Mouse (Mus musculus) thymus, adult 2 months (tissue): Measurements from ENCODE around the gene Olfr1513. TPM values are rescaled to one million over a fixed set of nuclear protein-coding genes. Genes with fewer than 3 reads are reported as not detected.
A peak's percentile ranks its signal among the peaks of the same experiment; 100 is the strongest.

Experiments
- DNase-seq: peaks from one replicate; pipeline ENCODE4 v3.0.0; 2021
- H3K27ac ChIP-seq: fragments of 200-500 bp; 2 replicates; pipeline ENCODE4 v1.5.1; 2012; ENCODE audit warnings: low read length, control low read depth; ENCODE audit not compliant: control insufficient read depth, insufficient read depth
- H3K27me3 ChIP-seq: fragments of 200-500 bp; 2 replicates; pipeline ENCODE4 v1.6.1; 2012; ENCODE audit warnings: mild to moderate bottlenecking, low read length, moderate library complexity, mixed read lengths; ENCODE audit not compliant: control insufficient read depth, insufficient read depth
- H3K36me3 ChIP-seq: fragments of 200-500 bp; 2 replicates; pipeline ENCODE4 v1.6.1; 2012; ENCODE audit warnings: mild to moderate bottlenecking, low read length, moderate library complexity; ENCODE audit not compliant: control insufficient read depth, insufficient read depth
- H3K4me1 ChIP-seq: fragments of 200-500 bp; replicated peaks from 2 replicates; pipeline ENCODE4 v1.6.1; 2012; ENCODE audit warnings: low read length; ENCODE audit not compliant: control insufficient read depth, insufficient read depth
- H3K4me3 ChIP-seq: fragments of 200-500 bp; 2 replicates; pipeline ENCODE4 v1.5.1; 2012; ENCODE audit warnings: mild to moderate bottlenecking, low read length, control low read depth, moderate library complexity; ENCODE audit not compliant: control insufficient read depth, insufficient read depth
- CTCF ChIP-seq: fragments of 200-500 bp; IDR thresholded peaks from 2 replicates; pipeline ENCODE4 v1.5.1; 2012; ENCODE audit warnings: mild to moderate bottlenecking, control low read depth, low read length, moderate library complexity, borderline replicate concordance; ENCODE audit not compliant: control insufficient read depth, poor library complexity, insufficient read depth; ENCODE audit errors: extremely low read depth
- POLR2A ChIP-seq: fragments of 200-500 bp; IDR thresholded peaks from 2 replicates; pipeline ENCODE4 v1.6.1; 2012; ENCODE audit warnings: mild to moderate bottlenecking, low read length, control low read depth, moderate library complexity; ENCODE audit not compliant: control insufficient read depth, poor library complexity, insufficient read depth; ENCODE audit errors: extremely low read depth
- WGBS: fragments of 180-500 bp; shearing (Covaris S2); methylation state at CpG from one replicate; pipeline ENCODE4 v1.1.7; 2018; 5-methylcytosine and 5-hydroxymethylcytosine counted together
- polyA plus RNA-seq: library from polyadenylated mRNA; depleted of rRNA; stranded (reverse); fragments of >200 nt; gene quantifications from 2 replicates; pipeline ENCODE4 v1.2.3, GENCODE M21; 2012

Gene Olfr1513
- polyA plus RNA-seq, 1 experiment = not detected

DNA sequence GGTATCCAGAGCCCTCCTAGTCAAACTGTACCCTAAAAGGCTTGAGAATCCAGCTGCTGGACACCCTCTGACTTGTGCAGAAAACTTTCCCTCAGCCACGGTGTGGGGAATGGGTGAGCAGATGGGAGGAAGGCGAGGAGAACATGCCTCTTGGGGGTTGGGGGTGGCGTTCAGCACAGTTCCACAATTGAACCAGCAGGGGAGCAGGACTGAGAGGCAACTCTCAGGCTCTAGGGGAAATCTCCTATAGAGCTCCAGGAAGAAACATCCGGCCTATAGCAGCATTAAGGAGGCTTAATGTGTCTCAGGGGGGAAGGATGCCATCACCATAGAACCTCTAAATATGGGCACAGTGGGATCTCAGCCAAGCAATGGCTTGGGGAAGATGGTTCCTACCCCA lies 30.3 kb downstream of the Olfr1513 start:
- WGBS = 45% methylated on average over 4 of the region's 4 CpGs
- no peak for TF ChIP-seq CTCF
- TF ChIP-seq POLR2A = no peak
- no peaks in the 10 kb centered on the region for H3K4me1 ChIP-seq
- H3K27ac ChIP-seq = no peak overlapping the region
- H3K36me3 ChIP-seq = no peaks in the 10 kb centered on the region
- no peak overlapping the region for H3K4me3 ChIP-seq
- DNase-seq = no peak
- peaks cover 9% of the 10 kb centered on the region for H3K27me3 ChIP-seq

DNA sequence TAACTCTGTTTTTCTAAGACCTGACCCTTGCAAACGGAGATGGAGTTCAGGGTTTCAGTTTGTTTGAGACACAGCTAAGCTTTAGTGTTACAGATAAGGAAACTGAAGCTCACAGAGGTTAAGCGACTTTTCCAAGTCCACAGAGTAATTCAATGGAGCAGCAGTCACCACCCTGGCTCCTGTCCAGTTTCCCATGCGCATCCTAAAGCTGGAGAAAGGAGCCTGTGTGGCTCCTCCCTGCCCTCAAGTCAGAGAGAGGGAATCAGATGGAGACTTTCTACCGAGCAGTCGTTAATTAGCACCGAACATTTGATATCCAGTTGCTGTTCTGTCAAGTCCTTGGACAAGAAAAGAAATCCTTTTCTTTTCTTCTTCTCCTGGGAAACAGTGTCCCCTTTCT lies 36.8 kb downstream of the Olfr1513 start:
- Histone ChIP-seq H3K27ac (no peak overlapping the region), H3K27me3 (no peaks in the 10 kb centered on the region), H3K4me1 (peaks cover 19% of the 10 kb centered on the region), H3K4me3 (no peak overlapping the region), H3K36me3 (no peaks in the 10 kb centered on the region)
- 92% methylated on average over 6 of the region's 6 CpGs for WGBS
- TF ChIP-seq CTCF (no peak), POLR2A (no peak)
- DNase-seq = no peak

DNA sequence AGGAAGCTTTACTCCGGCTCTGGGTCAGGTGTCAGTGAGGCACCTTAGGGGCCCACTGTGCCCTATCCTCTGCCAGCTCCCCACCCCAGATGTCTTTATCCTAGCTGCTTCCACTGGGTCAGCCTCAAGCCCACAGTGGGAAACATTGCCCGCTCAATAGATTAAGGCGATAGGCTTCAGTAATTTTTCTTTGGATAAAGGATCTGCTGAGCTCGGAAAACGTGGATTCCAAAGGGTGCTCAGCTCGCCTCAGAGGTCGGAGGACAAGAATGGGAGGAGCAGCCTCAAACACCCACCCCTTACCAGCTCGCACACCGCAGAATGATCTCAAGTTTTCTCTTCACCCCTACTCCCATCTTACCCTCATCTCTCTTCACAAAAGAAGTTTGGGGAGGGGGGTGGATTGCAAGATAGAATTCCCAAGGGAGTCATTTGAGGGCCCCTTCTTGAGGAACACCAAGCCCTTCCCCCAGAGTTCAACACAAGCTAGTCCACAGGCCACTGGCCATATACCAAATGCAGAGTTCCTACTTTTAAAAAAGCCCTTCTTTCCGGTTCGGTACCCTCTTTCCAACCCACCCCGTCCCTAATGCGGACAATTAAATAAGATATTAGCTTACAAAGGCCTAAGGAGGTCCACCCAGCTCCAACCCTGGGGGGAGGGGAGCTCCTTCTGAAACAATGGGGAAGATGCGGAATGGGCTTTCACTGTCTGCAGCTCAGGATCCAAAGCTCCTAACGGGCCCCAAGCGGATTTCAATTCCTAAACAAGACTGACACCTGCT lies 39.6 kb downstream of the Olfr1513 start:
- Histone ChIP-seq H3K27ac (peak overlapping the region; percentile 35; the same call in 1 of the 2 replicates), H3K4me3 (peak overlapping the region; percentile 99), H3K4me1 (peaks cover 20% of the 10 kb centered on the region), H3K36me3 (no peaks in the 10 kb centered on the region), H3K27me3 (no peaks in the 10 kb centered on the region)
- WGBS = 30% methylated on average over 16 of the region's 16 CpGs
- peak; percentile 24 for DNase-seq
- TF ChIP-seq POLR2A = no peak
- no peak for TF ChIP-seq CTCF

DNA sequence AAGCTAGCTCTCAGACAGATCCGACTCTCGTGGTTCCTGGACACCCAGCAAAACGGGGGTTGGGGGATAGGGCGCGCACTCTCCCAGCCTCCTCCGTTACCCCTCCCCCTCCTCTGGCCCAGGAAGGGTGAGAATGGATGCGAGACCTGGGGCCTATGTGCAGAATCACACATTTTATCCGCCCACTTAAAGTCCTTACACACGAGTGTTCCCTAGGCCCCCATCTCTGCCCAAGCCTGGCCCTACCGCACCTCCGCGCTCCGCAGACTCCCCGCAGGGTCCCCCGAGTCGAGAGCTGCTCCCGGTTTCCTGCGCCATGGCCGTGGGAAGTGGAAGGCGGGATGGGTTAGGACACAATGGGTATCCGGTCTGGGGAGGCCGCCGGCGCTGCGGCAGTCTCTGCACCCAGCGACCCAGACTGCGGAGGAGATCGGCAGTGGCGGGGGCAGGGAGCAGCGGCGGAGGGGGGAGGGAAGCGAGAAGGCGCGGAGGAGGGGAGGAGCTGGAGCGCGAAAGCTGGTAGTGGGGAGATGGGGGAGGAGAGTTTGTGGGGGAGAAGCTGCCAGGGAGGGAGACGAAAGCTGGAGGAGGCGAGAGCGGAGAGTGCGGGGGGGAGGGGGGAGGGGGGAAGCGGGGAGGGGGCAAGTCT lies 40.3 kb downstream of the Olfr1513 start:
- peak; percentile 80 for DNase-seq
- Histone ChIP-seq H3K27me3 (no peaks in the 10 kb centered on the region), H3K27ac (peak overlapping the region; percentile 43; the same call in 1 of the 2 replicates), H3K4me3 (peak overlapping the region; percentile 99), H3K36me3 (no peaks in the 10 kb centered on the region), H3K4me1 (peaks cover 20% of the 10 kb centered on the region)
- TF ChIP-seq CTCF = 0 out of 2 replicates have a peak, but pooled peaks have one; percentile 21
- TF ChIP-seq POLR2A = peak; percentile 69
- under 1% methylated on average over 37 of the region's 41 CpGs for WGBS

DNA sequence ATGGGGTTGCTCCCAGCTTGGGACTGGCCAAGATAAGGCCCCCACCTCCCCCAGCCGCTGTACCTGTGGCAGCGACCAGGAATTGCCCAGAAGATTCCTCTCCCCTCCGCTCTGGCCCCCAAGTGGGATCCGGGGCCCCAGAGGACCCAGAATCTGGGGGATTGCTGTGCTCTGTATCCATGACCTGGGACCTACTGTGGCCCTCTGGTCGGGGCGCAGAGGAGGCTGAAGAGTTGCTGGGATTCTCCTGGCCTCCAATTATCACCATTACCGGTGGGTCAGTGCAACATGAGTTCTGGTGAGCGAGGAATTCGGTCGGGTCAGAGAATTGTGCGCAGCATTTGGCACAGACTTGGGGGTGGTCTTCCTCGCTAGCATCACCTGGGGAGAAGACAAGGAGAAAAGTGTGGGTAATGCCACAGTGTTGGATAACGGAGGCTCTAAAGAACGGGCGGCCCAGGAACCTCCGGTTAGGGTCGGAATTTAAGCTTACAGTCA lies 40.9 kb downstream of the Olfr1513 start:
- Histone ChIP-seq H3K27ac (no peak overlapping the region), H3K27me3 (no peaks in the 10 kb centered on the region), H3K36me3 (no peaks in the 10 kb centered on the region), H3K4me1 (peaks cover 20% of the 10 kb centered on the region), H3K4me3 (peak overlapping the region; percentile 99)
- 48% methylated on average over 17 of the region's 17 CpGs for WGBS
- DNase-seq = no peak
- no peak for TF ChIP-seq CTCF
- TF ChIP-seq POLR2A = no peak; the same call in 1 of the 2 replicates

DNA sequence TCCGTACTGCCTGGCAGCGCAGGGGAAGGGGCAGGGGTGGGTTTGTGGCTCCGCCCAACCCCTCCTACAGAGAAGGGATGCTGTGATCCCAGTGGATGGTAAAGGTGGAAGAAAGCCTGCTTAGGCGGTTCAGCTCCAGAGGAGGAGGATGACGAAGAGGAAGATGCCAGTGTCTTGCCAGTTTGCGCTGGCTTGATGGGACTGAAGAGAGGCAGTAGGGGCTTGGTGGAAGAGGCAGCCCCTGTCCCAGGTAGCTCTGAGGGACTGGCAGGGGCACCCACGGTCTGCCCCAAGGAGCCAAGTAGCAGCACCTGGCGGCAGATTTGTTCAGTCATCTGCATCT lies 41.4 kb downstream of the Olfr1513 start:
- H3K36me3 ChIP-seq = no peaks in the 10 kb centered on the region
- 85% methylated on average over 8 of the region's 8 CpGs for WGBS
- no peak overlapping the region for H3K27ac ChIP-seq
- no peaks in the 10 kb centered on the region for H3K27me3 ChIP-seq
- TF ChIP-seq CTCF = no peak
- TF ChIP-seq POLR2A = no peak
- H3K4me3 ChIP-seq = no peak overlapping the region
- no peak for DNase-seq
- peaks cover 20% of the 10 kb centered on the region for H3K4me1 ChIP-seq
